15 mouse cellular contexts compared by ENCODE assay signal in genomic region chr8:119627613-119628359, GRCm38 (mm10). TPM values are rescaled to one million over a fixed set of nuclear protein-coding genes. Genes with fewer than 3 reads are reported as not detected.
DNase-seq lines count a peak whose midpoint lies in the region; ATAC-seq lines count a peak whose summit lies in the region.
"Had no signal": no experiment of that assay in that cellular context is flagged by ENCODE, and none has a peak within 500 bp of the region (broad histone marks: within the 10 kb centered on the region; RNA-seq: fewer than 3 reads in every experiment).

No protein-coding gene starts in this region.

- peak; percentile 31; the same call in 1 of the 2 replicates for ATAC-seq in lung, embryonic 16.5 days (ENCODE audit: low read depth)
- 0 out of 2 replicates have a peak, but pooled peaks have one; percentile 59 for ATAC-seq in embryonic facial prominence, embryonic 11.5 days (replicated peaks; ENCODE audit: insufficient number of reproducible peaks, low FRiP score, low TSS enrichment, low read depth)
- peak; percentile 55 for ATAC-seq in liver, embryonic 16.5 days (ENCODE audit: low read depth)
- ATAC-seq: hindbrain, embryonic 16.5 days had no signal

- H3K27me3 ChIP-seq in lung, embryonic 16.5 days (ENCODE audit: control insufficient read depth, insufficient read depth, low read depth, low read length) = peaks cover 13% of the 10 kb centered on the region
- H3K27me3 ChIP-seq in embryonic facial prominence, embryonic 11.5 days (ENCODE audit: control insufficient read depth, insufficient read depth, low read length) = no peaks in the 10 kb centered on the region
- H3K27me3 ChIP-seq in liver, embryonic 16.5 days (ENCODE audit: control insufficient read depth, insufficient read depth, low read depth, low read length) = peaks cover 11% of the 10 kb centered on the region

- WGBS in lung, embryonic 16.5 days = 33% methylated on average over 10 of the region's 10 CpGs
- WGBS in embryonic facial prominence, embryonic 11.5 days = 24% methylated on average over 10 of the region's 10 CpGs
- WGBS in liver, embryonic 16.5 days (ENCODE audit: insufficient replicate concordance) = 36% methylated on average over 10 of the region's 10 CpGs

- no peak overlapping the region for H3K4me2 ChIP-seq in lung, embryonic 16.5 days (ENCODE audit: low read depth, low read length)
- H3K4me2 ChIP-seq in embryonic facial prominence, embryonic 11.5 days (ENCODE audit: low read depth, low read length) = no peak overlapping the region
- no peak overlapping the region for H3K4me2 ChIP-seq in liver, embryonic 16.5 days (ENCODE audit: low read depth, low read length)
- H3K4me2 ChIP-seq: heart, embryonic 13.5 days; stomach, embryonic 15.5 days had no signal

- no peak overlapping the region for H3K27ac ChIP-seq in lung, embryonic 16.5 days (ENCODE audit: low read length)
- no peak overlapping the region; the same call in 1 of the 2 replicates for H3K27ac ChIP-seq in embryonic facial prominence, embryonic 11.5 days (replicated peaks; ENCODE audit: low read depth, low read length)
- H3K27ac ChIP-seq in liver, embryonic 16.5 days (ENCODE audit: low read length) = no peak overlapping the region
- H3K27ac ChIP-seq: heart, embryonic 13.5 days; kidney, postnatal 0 days; stomach, embryonic 15.5 days had no signal

- H3K4me3 ChIP-seq in lung, embryonic 16.5 days (ENCODE audit: low read length) = no peak overlapping the region
- no peak overlapping the region for H3K4me3 ChIP-seq in embryonic facial prominence, embryonic 11.5 days (ENCODE audit: low read depth, low read length)
- no peak overlapping the region for H3K4me3 ChIP-seq in liver, embryonic 16.5 days (ENCODE audit: low read depth, low read length)
- H3K4me3 ChIP-seq: heart, embryonic 13.5 days; myocyte; stomach, embryonic 15.5 days had no signal

- H3K9ac ChIP-seq in lung, embryonic 16.5 days (ENCODE audit: low read length) = no peak overlapping the region
- no peak overlapping the region for H3K9ac ChIP-seq in embryonic facial prominence, embryonic 11.5 days (replicated peaks; ENCODE audit: low read length)
- no peak overlapping the region for H3K9ac ChIP-seq in liver, embryonic 16.5 days (ENCODE audit: low read depth, low read length)
- H3K9ac ChIP-seq: heart, embryonic 13.5 days; stomach, embryonic 15.5 days had no signal

- DNase-seq in lung, postnatal 36 days = no peak
- peak; percentile 71 for DNase-seq in embryo, embryonic 10 days (ENCODE audit: low spot score)
- DNase-seq in embryonic facial prominence, embryonic 11.5 days (ENCODE audit: low spot score) = peak; percentile 79
- DNase-seq in right cerebral cortex, adult 2 months (ENCODE audit: low spot score in 2 of 2) = no peak
- no peak for DNase-seq in thymus, postnatal 0 days (ENCODE audit: low spot score)
- no peak for DNase-seq in kidney, postnatal 36 days
- DNase-seq: adrenal gland, postnatal 14 days; right cerebral cortex, postnatal 4 days had no signal

- no peaks in the 10 kb centered on the region for H3K9me3 ChIP-seq in lung, embryonic 16.5 days (ENCODE audit: control insufficient read depth, low read length)
- no peaks in the 10 kb centered on the region for H3K9me3 ChIP-seq in embryonic facial prominence, embryonic 11.5 days (replicated peaks; ENCODE audit: control insufficient read depth, low read length)
- no peaks in the 10 kb centered on the region for H3K9me3 ChIP-seq in liver, embryonic 16.5 days (replicated peaks; ENCODE audit: control insufficient read depth, low read length)
- H3K9me3 ChIP-seq: heart, embryonic 13.5 days; stomach, embryonic 15.5 days had no signal

- no peaks in the 10 kb centered on the region for H3K36me3 ChIP-seq in lung, embryonic 16.5 days (ENCODE audit: control insufficient read depth, insufficient read depth, low read length)
- no peaks in the 10 kb centered on the region for H3K36me3 ChIP-seq in embryonic facial prominence, embryonic 11.5 days (replicated peaks; ENCODE audit: control insufficient read depth, insufficient read depth, low read depth, low read length)
- no peaks in the 10 kb centered on the region for H3K36me3 ChIP-seq in liver, embryonic 16.5 days (ENCODE audit: control insufficient read depth, insufficient read depth)
- H3K36me3 ChIP-seq: heart, embryonic 13.5 days; stomach, embryonic 15.5 days had no signal

- H3K4me1 ChIP-seq in lung, embryonic 16.5 days (replicated peaks; ENCODE audit: control insufficient read depth, insufficient read depth, low read length) = no peaks in the 10 kb centered on the region
- no peaks in the 10 kb centered on the region for H3K4me1 ChIP-seq in embryonic facial prominence, embryonic 11.5 days (ENCODE audit: control insufficient read depth, insufficient read depth, low read length)
- H3K4me1 ChIP-seq in liver, embryonic 16.5 days (ENCODE audit: control insufficient read depth, low read depth, low read length) = peaks cover 4% of the 10 kb centered on the region
- H3K4me1 ChIP-seq: stomach, embryonic 15.5 days had no signal

RNA-seq across cellular contexts. Expression of gene Kcng4, which starts 7.7 kb away (rescaled TPM):
- polyA plus RNA-seq in lung, embryonic 16.5 days (2015; fragmentation: Nextera tagmentation; extraction: Ambion mirVana) = 0.10 and 0.13 TPM in 2 replicates
- 0.15 TPM in 1 of 2 replicates, not detected in the other for polyA plus RNA-seq in embryonic facial prominence, embryonic 11.5 days (2014; fragmentation: Nextera tagmentation; extraction: Ambion mirVana)
- polyA plus RNA-seq in liver, embryonic 16.5 days (2015; fragmentation: Nextera tagmentation; extraction: Ambion mirVana) = not detected in 2 replicates
- polyA plus RNA-seq in thymus, postnatal 0 days (2015; fragmentation: Nextera tagmentation; extraction: Ambion mirVana) = 0.04 and 0.07 TPM in 2 replicates
- polyA plus RNA-seq: heart, embryonic 13.5 days; myocyte had no signal

RNA-seq across cellular contexts. Expression of gene Adad2, which starts 15.2 kb away (rescaled TPM):
- not detected in 2 replicates for polyA plus RNA-seq in lung, embryonic 16.5 days (2015; fragmentation: Nextera tagmentation; extraction: Ambion mirVana)
- polyA plus RNA-seq in embryonic facial prominence, embryonic 11.5 days (2014; fragmentation: Nextera tagmentation; extraction: Ambion mirVana) = 0.17 TPM in 1 of 2 replicates, not detected in the other
- polyA plus RNA-seq in liver, embryonic 16.5 days (2015; fragmentation: Nextera tagmentation; extraction: Ambion mirVana) = not detected in 2 replicates
- polyA plus RNA-seq in thymus, postnatal 0 days (2015; fragmentation: Nextera tagmentation; extraction: Ambion mirVana) = not detected in 2 replicates
- polyA plus RNA-seq: heart, embryonic 13.5 days; kidney, postnatal 0 days; myocyte; stomach, embryonic 15.5 days had no signal

RNA-seq across cellular contexts. Expression of gene Taf1c, which starts 22.8 kb away (rescaled TPM):
- 10.6 and 10.7 TPM in 2 replicates for polyA plus RNA-seq in lung, embryonic 16.5 days (2015; fragmentation: Nextera tagmentation; extraction: Ambion mirVana)
- polyA plus RNA-seq in embryonic facial prominence, embryonic 11.5 days (2014; fragmentation: Nextera tagmentation; extraction: Ambion mirVana) = 10.3 and 11.0 TPM in 2 replicates
- polyA plus RNA-seq in liver, embryonic 16.5 days (2015; fragmentation: Nextera tagmentation; extraction: Ambion mirVana) = 5.3 and 5.5 TPM in 2 replicates
- polyA plus RNA-seq in thymus, postnatal 0 days (2015; fragmentation: Nextera tagmentation; extraction: Ambion mirVana) = 29.5 and 29.8 TPM in 2 replicates

RNA-seq across cellular contexts. Expression of gene Wfdc1, which starts 38.4 kb away (rescaled TPM):
- polyA plus RNA-seq in lung, embryonic 16.5 days (2015; fragmentation: Nextera tagmentation; extraction: Ambion mirVana) = 10.8 and 13.0 TPM in 2 replicates
- polyA plus RNA-seq in embryonic facial prominence, embryonic 11.5 days (2014; fragmentation: Nextera tagmentation; extraction: Ambion mirVana) = 5.7 and 14.3 TPM in 2 replicates
- 2.3 and 2.7 TPM in 2 replicates for polyA plus RNA-seq in liver, embryonic 16.5 days (2015; fragmentation: Nextera tagmentation; extraction: Ambion mirVana)
- 0.91 and 0.99 TPM in 2 replicates for polyA plus RNA-seq in thymus, postnatal 0 days (2015; fragmentation: Nextera tagmentation; extraction: Ambion mirVana)

RNA-seq across cellular contexts. Expression of gene Dnaaf1, which starts 52.8 kb away (rescaled TPM):
- polyA plus RNA-seq in lung, embryonic 16.5 days (2015; fragmentation: Nextera tagmentation; extraction: Ambion mirVana) = 2.7 and 3.9 TPM in 2 replicates
- 0.13 TPM in 1 of 2 replicates, not detected in the other for polyA plus RNA-seq in embryonic facial prominence, embryonic 11.5 days (2014; fragmentation: Nextera tagmentation; extraction: Ambion mirVana)
- 0.06 and 0.08 TPM in 2 replicates for polyA plus RNA-seq in liver, embryonic 16.5 days (2015; fragmentation: Nextera tagmentation; extraction: Ambion mirVana)
- 1.6 and 1.7 TPM in 2 replicates for polyA plus RNA-seq in thymus, postnatal 0 days (2015; fragmentation: Nextera tagmentation; extraction: Ambion mirVana)

Comparison
In these comparisons a context has a peak if more than half of its experiments do, and no peak if none do; other contexts are left out.
1. DNase-seq: peak in embryo, embryonic 10 days (single experiment) and embryonic facial prominence, embryonic 11.5 days (single experiment); none in lung, postnatal 36 days (single experiment), right cerebral cortex, adult 2 months (0 of 2), thymus, postnatal 0 days (single experiment) and kidney, postnatal 36 days (0 of 2).
2. Peak in every context shown above with its lines, with median percentiles within 50 percentile points of each other: ATAC-seq.